Mouse (Mus musculus) embryonic facial prominence, embryonic 11.5 days (tissue): ENCODE measurements around the gene Strada. TPM values are rescaled to one million over a fixed set of nuclear protein-coding genes. Genes with fewer than 3 reads are reported as not detected.

ENCODE experiments used
- ATAC-seq: fragments of 200-750 bp; cut with Nextera tagmentation; replicated peaks from 2 replicates; pipeline ENCODE4 v1.8.0; 2017; ENCODE audit warnings: low read depth; ENCODE audit not compliant: insufficient number of reproducible peaks, low FRiP score, low TSS enrichment
- DNase-seq: peaks from one replicate; pipeline ENCODE4 v3.0.0-alpha.2; 2015; ENCODE audit warnings: low spot score
- H3K27ac ChIP-seq: fragments of 300-500 bp; sonication (generic); replicated peaks from 2 replicates; pipeline ENCODE4 v1.5.1; 2014; ENCODE audit warnings: mild to moderate bottlenecking, low read depth, low read length, control low read depth
- H3K27me3 ChIP-seq: fragments of 300-500 bp; sonication (generic); 2 replicates; pipeline ENCODE4 v1.6.1; 2014; ENCODE audit warnings: mild to moderate bottlenecking, low read length, moderate library complexity, mixed read lengths; ENCODE audit not compliant: control insufficient read depth, insufficient read depth
- H3K36me3 ChIP-seq: fragments of 300-500 bp; sonication (generic); replicated peaks from 2 replicates; pipeline ENCODE4 v1.6.1; 2014; ENCODE audit warnings: low read depth, mild to moderate bottlenecking, low read length, moderate library complexity, mixed read lengths; ENCODE audit not compliant: control insufficient read depth, insufficient read depth
- H3K4me1 ChIP-seq: fragments of 300-500 bp; sonication (generic); 2 replicates; pipeline ENCODE4 v1.6.1; 2014; ENCODE audit warnings: low read length, mixed read lengths; ENCODE audit not compliant: control insufficient read depth, insufficient read depth
- H3K4me2 ChIP-seq: fragments of 300-500 bp; sonication (generic); 2 replicates; pipeline ENCODE4 v1.6.1; 2014; ENCODE audit warnings: low read depth, mild to moderate bottlenecking, control low read depth, low read length, moderate library complexity
- H3K4me3 ChIP-seq: fragments of 300-500 bp; sonication (generic); 2 replicates; pipeline ENCODE4 v1.5.1; 2014; ENCODE audit warnings: low read depth, low read length, control low read depth
- H3K9ac ChIP-seq: fragments of 300-500 bp; sonication (generic); replicated peaks from 2 replicates; pipeline ENCODE4 v1.6.1; 2014; ENCODE audit warnings: mild to moderate bottlenecking, control low read depth, low read length
- H3K9me3 ChIP-seq: fragments of 300-500 bp; sonication (generic); replicated peaks from 2 replicates; pipeline ENCODE4 v1.6.1; 2016; ENCODE audit warnings: mild to moderate bottlenecking, low read length, inconsistent platforms, mixed read lengths; ENCODE audit not compliant: control insufficient read depth
- WGBS: fragments of 180-500 bp; shearing (Covaris S2); extraction: QIAGEN DNeasy Blood & Tissue Kit; methylation state at CpG from one replicate; pipeline ENCODE4 v1.1.7; 2014; 5-methylcytosine and 5-hydroxymethylcytosine counted together
- polyA plus RNA-seq: library from polyadenylated mRNA; unstranded; fragments of >200 nt; fragmentation: Nextera tagmentation; extraction: Ambion mirVana; gene quantifications from 2 replicates; pipeline ENCODE4 v1.2.1, GENCODE M21; 2014

Gene Strada
- polyA plus RNA-seq, 1 experiment from 2014 or later = 33.4 TPM

- DNase-seq (no peak), ATAC-seq (no peak)
- peak overlapping the region; percentile 99 for H3K27ac ChIP-seq
- peak overlapping the region; percentile 96 for H3K4me2 ChIP-seq
- 57% methylated on average over 14 of the region's 14 CpGs for WGBS
- H3K36me3 ChIP-seq = peaks cover 18% of the 10 kb centered on the region
- no peaks in the 10 kb centered on the region for H3K27me3 ChIP-seq
- no peaks in the 10 kb centered on the region for H3K9me3 ChIP-seq
- H3K9ac ChIP-seq = peak overlapping the region; percentile 96
- H3K4me3 ChIP-seq = peak overlapping the region; percentile 83
- peaks cover 19% of the 10 kb centered on the region for H3K4me1 ChIP-seq
Measured at GRCm38 (mm10) chr11:106158081-106158929, 43.7 kb downstream of the Strada start.

GRCm38 (mm10) chr11:106157154-106157553, 44.8 kb downstream of the Strada start:
- WGBS = 91% methylated on average over 7 of the region's 7 CpGs
- Histone ChIP-seq H3K36me3 (peaks cover 16% of the 10 kb centered on the region), H3K9ac (no peak overlapping the region), H3K9me3 (no peaks in the 10 kb centered on the region), H3K4me2 (no peak overlapping the region), H3K4me3 (no peak overlapping the region), H3K4me1 (peaks cover 19% of the 10 kb centered on the region), H3K27ac (no peak overlapping the region), H3K27me3 (no peaks in the 10 kb centered on the region)
- ATAC-seq (no peak), DNase-seq (no peak)

GRCm38 (mm10) chr11:106156257-106156656, 45.7 kb downstream of the Strada start:
- 80% methylated on average over 1 of the region's 1 CpGs for WGBS
- H3K27ac ChIP-seq = no peak overlapping the region
- H3K9ac ChIP-seq = no peak overlapping the region
- no peaks in the 10 kb centered on the region for H3K27me3 ChIP-seq
- no peak overlapping the region for H3K4me2 ChIP-seq
- ATAC-seq = no peak
- no peaks in the 10 kb centered on the region for H3K9me3 ChIP-seq
- peaks cover 16% of the 10 kb centered on the region for H3K36me3 ChIP-seq
- H3K4me3 ChIP-seq = no peak overlapping the region
- DNase-seq = no peak
- H3K4me1 ChIP-seq = peaks cover 16% of the 10 kb centered on the region

- Histone ChIP-seq H3K4me1 (peaks cover 11% of the 10 kb centered on the region), H3K9ac (no peak overlapping the region), H3K9me3 (no peaks in the 10 kb centered on the region), H3K36me3 (peaks cover 18% of the 10 kb centered on the region), H3K4me3 (no peak overlapping the region), H3K27ac (0 out of 2 replicates have a peak overlapping the region, but pooled peaks have one; percentile 28), H3K4me2 (no peak overlapping the region), H3K27me3 (no peaks in the 10 kb centered on the region)
- 60% methylated on average over 3 of the region's 3 CpGs for WGBS
- DNase-seq (no peak), ATAC-seq (no peak)
Measured at GRCm38 (mm10) chr11:106155761-106156160, 46.2 kb downstream of the Strada start.

- ATAC-seq = no peak
Measured at GRCm38 (mm10) chr11:106154770-106155169, 47.2 kb downstream of the Strada start.

GRCm38 (mm10) chr11:106154091-106154490, 47.9 kb downstream of the Strada start:
- ATAC-seq (no peak), DNase-seq (no peak)
- Histone ChIP-seq H3K4me1 (peaks cover 9% of the 10 kb centered on the region), H3K27me3 (no peaks in the 10 kb centered on the region), H3K9ac (no peak overlapping the region), H3K27ac (no peak overlapping the region), H3K36me3 (peaks cover 23% of the 10 kb centered on the region), H3K9me3 (no peaks in the 10 kb centered on the region), H3K4me3 (no peak overlapping the region), H3K4me2 (no peak overlapping the region)
- WGBS = 74% methylated on average over 5 of the region's 5 CpGs

More at GRCm38 (mm10) chr11:106154770-106155169, 47.2 kb downstream of the Strada start:
- DNase-seq = no peak
- no peak overlapping the region for H3K4me3 ChIP-seq
- no peaks in the 10 kb centered on the region for H3K27me3 ChIP-seq
- no peak overlapping the region for H3K27ac ChIP-seq
- peaks cover 9% of the 10 kb centered on the region for H3K4me1 ChIP-seq
- H3K4me2 ChIP-seq = no peak overlapping the region
- 71% methylated on average over 2 of the region's 2 CpGs for WGBS
- H3K9me3 ChIP-seq = no peaks in the 10 kb centered on the region
- H3K9ac ChIP-seq = no peak overlapping the region
- peaks cover 21% of the 10 kb centered on the region for H3K36me3 ChIP-seq

GRCm38 (mm10) chr11:106152132-106152531, 49.8 kb downstream of the Strada start:
- Histone ChIP-seq H3K9ac (no peak overlapping the region), H3K9me3 (no peaks in the 10 kb centered on the region), H3K4me2 (no peak overlapping the region), H3K27me3 (no peaks in the 10 kb centered on the region), H3K4me1 (no peaks in the 10 kb centered on the region), H3K36me3 (peaks cover 11% of the 10 kb centered on the region), H3K27ac (no peak overlapping the region), H3K4me3 (no peak overlapping the region)
- DNase-seq (no peak), ATAC-seq (no peak)
- 83% methylated on average over 8 of the region's 8 CpGs for WGBS

- Histone ChIP-seq H3K4me2 (no peak overlapping the region), H3K27ac (no peak overlapping the region), H3K27me3 (no peaks in the 10 kb centered on the region), H3K4me1 (no peaks in the 10 kb centered on the region), H3K4me3 (no peak overlapping the region), H3K9me3 (no peaks in the 10 kb centered on the region), H3K9ac (no peak overlapping the region), H3K36me3 (peaks cover 8% of the 10 kb centered on the region)
- ATAC-seq (no peak), DNase-seq (no peak)
- WGBS = 90% methylated on average over 3 of the region's 3 CpGs
Measured at GRCm38 (mm10) chr11:106151219-106151618, 50.7 kb downstream of the Strada start.
